Mouse (Mus musculus) megakaryocyte, embryonic 14.5 days (primary cell): ENCODE data around the gene Plau.

ENCODE experiments used
- FLI1 ChIP-seq: IDR thresholded peaks from 2 replicates; pipeline ENCODE4 v1.6.1; 2012; ENCODE audit warnings: low read length, inconsistent platforms, mixed read lengths
- GATA1 ChIP-seq: IDR thresholded peaks from 3 replicates; pipeline ENCODE4 v1.6.1; 2012; ENCODE audit warnings: mixed read lengths, low read length, inconsistent platforms, borderline replicate concordance

GRCm38 (mm10) chr14:20793758-20794531, 42.5 kb upstream of the Plau start, which contains the start of gene Camk2g:
- no peak for TF ChIP-seq GATA1
- no peak for TF ChIP-seq FLI1
